Mouse (Mus musculus) urinary bladder, postnatal 14 days (tissue): ENCODE measurements around the gene Fen1.
A peak's percentile ranks its signal among the peaks of the same experiment; 100 is the strongest.

ENCODE experiments used
- DNase-seq: peaks from one replicate; pipeline ENCODE4 v3.0.0; 2021; ENCODE audit warnings: low spot score

The Fen1 gene

GRCm38 (mm10) chr19:10213796-10214471 lies 10.0 kb upstream of the Fen1 start:
- DNase-seq: no peak

- no peak for DNase-seq
Observed at GRCm38 (mm10) chr19:10210885-10211284, 6.9 kb upstream of the Fen1 start.

DNA sequence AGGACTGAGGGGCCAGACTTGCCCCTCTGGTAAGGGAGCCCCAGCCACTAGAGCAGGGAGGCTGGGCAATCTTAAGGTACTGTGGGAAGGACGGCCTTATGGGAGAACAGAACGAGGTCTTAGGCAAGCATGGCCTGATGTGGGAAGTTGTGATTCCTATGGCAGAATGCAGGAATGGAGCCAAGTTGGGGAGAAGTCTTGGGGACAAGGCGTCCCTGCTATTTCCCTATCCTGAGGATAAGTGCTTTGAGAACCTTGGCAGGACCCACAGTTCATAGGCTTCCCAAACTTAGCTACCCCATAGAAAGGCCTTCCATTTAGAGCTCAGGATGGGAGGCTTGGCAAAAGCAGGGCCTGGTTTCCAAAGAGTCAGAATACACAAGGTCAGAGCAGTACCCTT lies 4.9 kb upstream of the Fen1 start:
- no peak for DNase-seq

GRCm38 (mm10) chr19:10205051-10205450 lies 1.1 kb upstream of the Fen1 start:
- DNase-seq: no peak

- no peak for DNase-seq
Observed at GRCm38 (mm10) chr19:10204616-10205001, 640 bp upstream of the Fen1 start.

DNA sequence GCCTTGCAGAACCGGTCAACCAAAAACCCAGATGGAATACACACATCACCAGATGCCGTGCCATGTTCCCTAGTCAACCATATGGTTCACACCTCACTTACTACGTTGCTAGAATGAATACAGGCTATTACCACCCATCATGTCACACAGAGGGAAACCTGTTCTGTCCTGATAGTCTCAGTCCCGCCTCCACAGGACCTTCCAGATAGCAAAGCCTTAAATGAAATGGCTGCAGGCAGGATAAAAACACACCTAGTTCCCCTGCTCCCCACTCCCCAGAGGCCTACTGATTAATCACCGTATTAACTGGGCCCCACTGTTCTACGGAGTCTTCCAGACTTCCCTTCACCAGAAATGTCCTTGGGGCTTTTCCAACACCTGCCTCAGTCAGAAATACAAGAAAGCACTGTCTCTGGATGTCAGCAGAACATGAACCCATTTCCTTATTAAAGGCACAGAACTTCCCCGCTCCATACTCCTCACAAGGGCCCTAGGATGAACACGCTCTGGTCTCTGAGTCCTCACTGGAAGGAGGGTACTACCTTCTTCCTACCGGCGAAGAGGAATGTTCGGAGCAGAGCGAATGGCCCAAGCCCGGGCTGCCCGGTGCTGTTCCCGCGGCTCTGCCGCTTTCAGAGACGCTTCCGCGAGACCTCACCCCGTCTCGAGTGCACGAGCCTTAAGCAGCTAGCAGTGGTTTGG lies 672 bp downstream of the Fen1 start:
- no peak for DNase-seq

DNA sequence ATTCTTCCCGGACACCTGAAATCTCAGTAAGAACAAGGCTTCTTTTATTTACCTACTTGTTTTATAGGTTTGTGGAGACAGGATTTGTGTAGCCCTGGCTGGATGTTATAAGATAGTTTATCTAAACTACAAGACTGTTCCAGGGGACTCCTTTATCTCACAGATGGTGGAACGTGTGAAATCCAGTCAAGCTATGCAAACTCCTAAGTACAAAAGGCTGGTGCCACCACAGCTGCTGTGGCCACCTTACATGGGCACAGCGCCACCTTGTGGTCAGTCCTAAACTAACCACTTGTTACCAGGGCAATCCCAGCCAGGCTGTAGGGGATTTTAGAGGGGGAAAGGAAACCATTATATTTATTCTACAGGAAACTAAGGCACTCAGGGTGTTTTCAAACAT lies 5.2 kb downstream of the Fen1 start:
- DNase-seq: peak; percentile 86

GRCm38 (mm10) chr19:10198286-10198685 lies 5.7 kb downstream of the Fen1 start:
- no peak for DNase-seq

DNA sequence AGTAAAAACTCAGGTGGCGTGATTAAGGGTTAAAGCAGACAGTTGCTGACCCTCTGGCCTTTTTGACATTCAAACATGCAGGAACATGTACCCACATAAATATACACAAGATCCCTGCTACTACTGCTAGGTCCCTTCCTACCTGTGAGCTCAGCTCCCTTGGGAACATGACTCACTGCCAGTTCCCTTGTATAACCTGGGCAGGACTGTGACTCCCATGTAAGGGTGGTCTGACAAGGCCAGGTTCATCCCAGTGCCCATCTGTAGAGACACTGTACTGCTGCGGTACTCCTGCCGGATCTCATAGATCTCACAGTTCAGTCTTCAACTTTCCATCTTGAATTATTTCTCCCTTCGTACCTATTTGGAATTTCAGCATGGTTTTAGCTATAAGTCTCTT lies 6.8 kb downstream of the Fen1 start:
- no peak for DNase-seq

GRCm38 (mm10) chr19:10195252-10195651 lies 8.7 kb downstream of the Fen1 start:
- DNase-seq: no peak

- DNase-seq: no peak
Observed at GRCm38 (mm10) chr19:10194337-10194736, 9.6 kb downstream of the Fen1 start.

DNA sequence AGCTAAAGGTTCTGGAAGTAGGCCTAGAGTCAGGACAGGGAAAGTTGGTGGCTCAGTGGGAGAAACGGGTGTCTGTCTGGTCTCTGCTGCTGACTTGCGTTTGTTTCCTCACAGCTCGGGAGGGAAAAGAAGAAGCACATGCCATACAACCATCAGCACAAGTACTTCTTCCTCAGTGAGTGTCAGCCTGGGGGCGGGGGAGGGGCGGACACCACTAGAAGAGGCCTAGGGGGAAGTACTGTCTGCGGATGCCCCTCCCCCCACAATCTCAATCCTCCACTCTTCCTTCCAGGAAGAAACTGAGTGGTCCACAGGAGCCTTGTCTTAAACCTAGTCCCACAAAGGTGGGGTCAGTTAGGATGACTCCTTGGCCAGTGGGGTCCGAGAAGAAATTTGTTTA lies 12.6 kb downstream of the Fen1 start:
- DNase-seq: no peak

DNA sequence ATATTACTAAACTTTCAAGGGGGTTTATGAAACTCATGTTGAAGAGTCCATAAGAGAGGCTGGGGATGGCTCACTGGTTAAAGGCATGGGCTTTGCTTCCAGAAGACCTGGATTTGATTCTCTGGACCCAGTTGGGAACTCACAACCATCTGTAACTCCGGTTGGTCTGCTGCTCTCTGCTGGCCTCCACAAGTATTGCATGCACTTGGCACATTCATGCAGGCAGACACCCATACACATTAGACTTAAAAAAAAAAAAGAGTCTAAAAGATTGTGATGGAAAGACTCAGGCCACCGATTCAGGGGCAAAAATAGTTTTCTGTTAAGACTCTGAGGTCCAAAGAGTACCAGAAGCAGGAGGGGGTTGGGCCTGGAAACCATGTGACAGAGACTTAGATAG lies 13.2 kb downstream of the Fen1 start:
- DNase-seq: peak; percentile 81

- no peak for DNase-seq
Observed at GRCm38 (mm10) chr19:10189940-10190339, 14.0 kb downstream of the Fen1 start.

DNA sequence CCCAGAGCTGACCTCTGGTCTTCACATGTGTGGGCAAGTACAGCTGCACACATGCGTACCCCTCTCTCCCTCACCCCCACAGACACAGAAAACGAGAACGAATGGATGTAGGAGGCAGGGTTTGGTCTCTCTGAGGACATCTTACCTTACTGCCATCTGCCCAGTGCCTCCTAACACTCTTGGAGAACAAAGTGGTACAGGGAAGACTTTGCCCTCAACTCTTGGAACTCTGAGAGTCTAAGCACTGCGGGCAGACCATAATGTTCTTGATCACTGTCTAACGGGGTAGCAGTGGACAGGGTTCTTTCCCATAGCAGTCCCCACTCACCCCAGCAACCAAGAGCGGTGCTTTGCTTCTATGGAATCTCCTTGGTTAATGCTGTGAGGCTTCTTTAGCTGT lies 14.9 kb downstream of the Fen1 start:
- DNase-seq: no peak

- DNase-seq: no peak
Observed at GRCm38 (mm10) chr19:10188281-10188811, 15.6 kb downstream of the Fen1 start.

DNA sequence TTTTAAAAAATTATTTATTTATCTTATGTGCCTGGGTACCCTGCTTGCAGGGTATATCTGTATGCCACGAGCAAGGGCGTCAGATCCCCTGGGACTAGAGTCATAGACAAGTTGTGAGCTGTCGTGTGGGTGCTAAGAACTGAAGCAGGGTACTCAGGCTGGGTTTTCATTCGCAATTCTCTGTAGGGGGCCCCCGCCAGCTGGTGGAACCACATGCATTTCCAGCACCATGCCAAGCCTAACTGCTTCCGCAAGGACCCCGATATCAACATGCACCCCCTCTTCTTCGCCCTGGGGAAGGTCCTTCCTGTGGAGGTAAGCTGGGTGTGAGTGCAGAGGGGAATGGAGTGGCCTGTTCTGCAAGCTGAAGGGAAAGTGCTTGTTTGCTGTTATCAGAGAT lies 17.4 kb downstream of the Fen1 start:
- no peak for DNase-seq

DNA sequence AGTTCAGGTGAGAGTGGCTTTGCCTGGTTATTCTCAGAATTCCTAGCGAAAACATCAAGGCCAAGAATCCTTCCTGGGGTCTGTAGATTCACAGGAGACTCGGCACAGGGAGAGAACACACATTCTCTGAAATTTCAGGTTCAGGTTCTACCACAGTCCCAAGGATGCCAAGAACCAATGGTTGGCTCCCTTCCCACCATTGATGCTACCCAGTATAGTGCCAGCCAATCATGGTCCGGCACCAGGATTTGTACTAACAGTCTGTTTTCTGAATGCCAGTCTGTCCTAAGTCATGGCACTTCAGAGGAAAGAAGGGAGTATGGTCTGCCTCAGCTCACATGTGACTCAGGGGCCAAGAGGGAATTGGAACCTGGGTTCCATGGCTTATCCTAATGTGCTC lies 18.1 kb downstream of the Fen1 start:
- DNase-seq: no peak

DNA sequence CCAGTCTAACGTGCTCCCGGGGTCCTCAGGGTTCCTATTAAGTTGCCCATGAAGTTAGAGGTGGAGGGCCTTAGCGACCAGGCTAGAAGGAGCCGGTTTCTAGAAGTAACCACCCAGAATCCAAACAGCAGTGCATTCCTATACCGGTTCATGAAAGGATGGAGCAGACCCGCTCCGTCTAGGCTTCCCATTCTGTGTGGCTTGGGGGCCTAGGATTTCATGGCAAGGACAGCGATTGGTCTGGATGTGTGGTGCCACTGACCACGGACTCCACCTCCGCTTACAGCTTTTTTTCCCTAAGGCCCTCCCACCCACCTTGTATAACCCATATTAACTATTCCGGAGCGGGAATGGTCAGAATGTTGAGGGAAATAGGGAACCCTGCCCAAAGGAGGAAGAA lies 19.9 kb downstream of the Fen1 start:
- peak; percentile 38 for DNase-seq

DNA sequence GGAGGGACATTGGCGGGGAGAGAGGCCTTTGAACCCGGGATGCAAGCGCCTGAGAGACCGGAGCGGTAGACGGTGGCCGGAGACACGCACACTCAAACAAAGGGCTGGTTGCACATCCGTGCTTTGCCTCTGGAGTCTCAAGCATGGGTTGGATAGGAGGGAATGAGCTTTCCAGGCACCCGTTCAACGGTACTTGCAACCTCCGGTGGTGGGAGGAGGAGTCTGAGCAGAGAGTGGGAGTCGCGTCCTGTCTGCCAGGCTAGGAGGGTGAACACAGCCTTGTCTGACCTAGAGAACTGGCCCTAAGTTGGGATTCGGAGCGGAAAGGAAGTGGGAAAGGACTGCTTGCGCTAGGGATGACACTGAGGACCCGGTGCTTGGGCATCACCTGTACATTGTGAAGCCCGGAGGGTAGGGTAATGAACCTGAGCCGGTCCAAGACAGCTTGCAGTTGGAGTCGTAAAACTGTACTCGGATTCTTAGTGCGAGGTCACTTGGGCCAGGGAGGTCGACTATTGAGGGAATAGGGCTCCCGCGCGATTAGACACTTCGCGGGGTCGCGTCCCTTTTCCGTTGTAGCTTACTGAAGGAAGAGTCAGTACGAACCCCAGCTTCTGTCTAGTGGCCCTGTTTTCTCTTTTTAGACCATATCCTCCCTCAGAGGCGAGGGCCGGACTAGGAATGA lies 20.5 kb downstream of the Fen1 start:
- DNase-seq: peak; percentile 72

- peak; percentile 92 for DNase-seq
Observed at GRCm38 (mm10) chr19:10182670-10183298, 21.2 kb downstream of the Fen1 start, which contains the start of gene Fads1. Gene Fads1, plus strand, starts transcription at chr19:10182888.

DNA sequence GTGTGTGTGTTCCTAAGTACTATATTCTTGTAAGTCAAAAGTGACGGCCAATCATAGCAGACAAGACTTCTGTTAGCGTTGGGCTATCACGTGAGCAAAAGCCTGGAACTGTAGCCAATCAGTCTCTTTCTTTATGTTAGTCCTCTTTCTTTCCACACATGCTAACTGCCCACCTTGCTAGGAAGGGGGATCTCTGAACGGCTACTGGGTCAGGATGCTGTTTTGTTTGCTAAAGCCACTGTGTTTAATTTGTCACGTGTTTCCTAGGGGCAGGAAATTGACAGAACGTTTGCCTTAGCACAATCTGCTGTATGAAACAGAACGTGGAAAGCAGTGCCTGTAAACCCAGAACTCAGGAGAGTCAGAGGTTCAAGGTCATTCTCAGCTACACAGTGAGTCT lies 21.8 kb downstream of the Fen1 start:
- DNase-seq: no peak

DNA sequence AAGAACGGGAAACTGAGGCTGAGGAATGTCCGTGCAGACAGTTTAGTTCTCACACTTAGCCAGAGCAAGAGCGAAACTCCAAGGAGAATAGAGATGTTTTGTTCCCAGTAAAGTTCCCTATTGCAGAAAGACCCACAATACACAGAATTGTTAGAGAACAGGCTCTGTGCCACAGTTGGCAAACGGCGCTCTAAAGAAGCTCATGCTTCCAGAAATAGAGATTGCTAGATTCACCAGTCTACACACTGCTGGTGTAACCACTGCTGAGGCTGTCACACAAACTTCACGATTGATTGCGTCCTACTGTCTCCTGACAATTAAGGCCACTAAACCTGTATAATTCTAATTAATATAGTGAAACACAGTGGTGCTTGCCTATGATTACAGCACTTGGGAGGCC lies 22.7 kb downstream of the Fen1 start:
- no peak for DNase-seq
